Mouse (Mus musculus): Measurements from ENCODE around the gene Mettl7a2. TPM values are rescaled to one million over a fixed set of nuclear protein-coding genes. Genes with fewer than 3 reads are reported as not detected.
"Not testable (repeated sequence)": the region's sequence is repeated elsewhere in the genome, so short reads cannot be mapped to it uniquely, and the experiment has no call there.

The Mettl7a2 gene
- total and polyA plus RNA-seq, 3 experiments, result 2.2 to 3.1 (median 2.4) TPM

DNA sequence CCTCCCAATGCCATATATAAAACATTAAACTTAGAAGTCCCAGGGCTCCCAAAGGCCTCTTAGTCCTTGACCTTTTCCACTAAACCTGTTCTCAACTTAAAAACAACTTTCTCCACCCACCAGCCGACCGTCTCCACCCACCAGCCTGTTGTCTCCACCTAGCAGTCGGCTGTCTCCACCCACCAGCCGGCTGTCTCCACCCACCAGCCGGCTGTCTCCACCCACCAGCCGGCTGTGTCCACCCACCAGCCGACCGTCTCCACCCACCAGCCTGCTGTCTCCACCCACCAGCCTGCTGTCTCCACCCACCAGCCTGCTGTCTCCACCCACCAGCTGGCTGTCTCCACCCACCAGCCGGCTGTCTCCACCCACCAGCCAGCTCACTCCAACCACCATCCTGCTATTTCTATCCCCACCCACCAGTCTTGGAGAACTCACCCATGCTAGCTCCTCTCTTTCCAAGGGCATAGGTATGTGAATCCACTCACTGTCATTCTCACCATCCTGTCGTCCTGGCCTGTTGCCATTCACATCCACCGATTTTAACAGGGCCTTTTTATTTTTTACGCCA lies 28.9 kb upstream of the Mettl7a2 start:
- no peaks in the 10 kb centered on the region; the same call in 1 of the 2 replicates for H3K27me3 ChIP-seq (ENCODE audit: insufficient read depth, low read length)
- H3K9me3 ChIP-seq (replicated peaks), result no peaks in the 10 kb centered on the region
- no peak for TF ChIP-seq CTCF (IDR thresholded peaks at IDR 0.05; ENCODE audit: low read depth, low read length)
- TF ChIP-seq TAL1 (conservative IDR thresholded peaks at IDR 0.05; ENCODE audit: low read depth, low read length), result no peak
- TF ChIP-seq GATA1 (IDR thresholded peaks at IDR 0.05; ENCODE audit: borderline replicate concordance, low read length), result no peak
- TF ChIP-seq POLR2AphosphoS5 (IDR thresholded peaks at IDR 0.05; ENCODE audit: insufficient replicate concordance, low read depth, low read length), result no peak
- no peak for TF ChIP-seq GATA2 (IDR thresholded peaks at IDR 0.05; ENCODE audit: borderline replicate concordance, low read depth, low read length)
- H3K4me1 ChIP-seq (ENCODE audit: insufficient read depth, low read depth, low read length), result peaks cover 12% of the 10 kb centered on the region
- no peaks in the 10 kb centered on the region for H3K36me3 ChIP-seq (replicated peaks)
- DNase-seq (ENCODE audit: low spot score) (no peak), ATAC-seq (ENCODE audit: extremely low read depth, insufficient number of reproducible peaks, low FRiP score, poor library complexity, severe bottlenecking) (peak; percentile 57)
- H3K4me3 ChIP-seq (ENCODE audit: low read depth, low read length), result no peak overlapping the region; the same call in 1 of the 2 replicates

DNA sequence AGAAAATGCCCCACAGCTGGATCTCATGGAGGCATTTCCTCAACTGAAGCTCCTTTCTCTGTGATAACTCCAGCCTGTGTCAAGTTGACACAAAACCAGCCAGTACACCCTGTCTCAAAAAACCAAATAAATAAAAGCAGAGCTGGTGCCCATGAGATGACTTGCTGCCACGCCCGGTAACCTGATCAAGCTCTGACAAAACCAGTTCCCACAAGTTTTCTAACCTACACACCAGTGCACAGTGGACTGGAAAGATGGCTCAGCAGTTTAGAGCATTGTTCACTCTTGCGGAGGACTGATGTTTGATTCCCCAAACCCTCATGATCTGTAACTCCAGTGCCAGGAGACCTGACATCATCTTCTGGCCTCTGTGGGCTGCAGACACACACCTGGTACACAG lies 27.8 kb upstream of the Mettl7a2 start:
- Histone ChIP-seq H3K36me3 (replicated peaks) (no peaks in the 10 kb centered on the region), H3K4me1 (ENCODE audit: insufficient read depth, low read depth, low read length) (peaks cover 12% of the 10 kb centered on the region), H3K4me3 (ENCODE audit: low read depth, low read length) (no peak overlapping the region), H3K9me3 (replicated peaks) (no peaks in the 10 kb centered on the region), H3K27me3 (ENCODE audit: insufficient read depth, low read length) (no peaks in the 10 kb centered on the region; the same call in 1 of the 2 replicates)
- no peak for DNase-seq (ENCODE audit: low spot score)
- ATAC-seq (ENCODE audit: extremely low read depth, insufficient number of reproducible peaks, low FRiP score, poor library complexity, severe bottlenecking), result no peak
- TF ChIP-seq GATA1 (IDR thresholded peaks at IDR 0.05; ENCODE audit: borderline replicate concordance, low read length) (no peak), POLR2AphosphoS5 (IDR thresholded peaks at IDR 0.05; ENCODE audit: insufficient replicate concordance, low read depth, low read length) (no peak)

DNA sequence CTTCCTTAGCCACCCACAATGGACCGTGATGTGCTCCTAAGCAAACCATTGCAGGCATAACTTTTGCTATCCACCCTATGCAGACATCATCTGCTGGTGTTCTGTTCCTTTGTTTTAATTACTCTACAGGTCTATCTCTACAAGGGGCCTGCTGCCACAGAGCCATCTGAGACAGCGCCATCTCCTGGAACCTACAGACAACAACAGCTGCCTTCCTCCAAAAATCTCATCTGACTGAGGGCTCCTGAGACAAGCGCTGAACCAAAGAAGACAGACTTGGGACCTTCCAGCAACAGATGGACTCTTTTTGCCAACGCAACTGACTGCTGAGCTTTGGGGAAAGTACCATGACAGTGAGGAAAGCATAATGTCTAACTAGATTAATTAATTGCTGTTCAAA lies 24.9 kb upstream of the Mettl7a2 start:
- H3K4me3 ChIP-seq (ENCODE audit: low read depth, low read length); H3K36me3 ChIP-seq (replicated peaks); H3K9me3 ChIP-seq (replicated peaks); H3K27me3 ChIP-seq (ENCODE audit: insufficient read depth, low read length); ATAC-seq (ENCODE audit: extremely low read depth, insufficient number of reproducible peaks, low FRiP score, poor library complexity, severe bottlenecking); DNase-seq (ENCODE audit: low spot score): not testable (repeated sequence)
- H3K4me1 ChIP-seq (ENCODE audit: insufficient read depth, low read depth, low read length), result peaks cover 19% of the 10 kb centered on the region

DNA sequence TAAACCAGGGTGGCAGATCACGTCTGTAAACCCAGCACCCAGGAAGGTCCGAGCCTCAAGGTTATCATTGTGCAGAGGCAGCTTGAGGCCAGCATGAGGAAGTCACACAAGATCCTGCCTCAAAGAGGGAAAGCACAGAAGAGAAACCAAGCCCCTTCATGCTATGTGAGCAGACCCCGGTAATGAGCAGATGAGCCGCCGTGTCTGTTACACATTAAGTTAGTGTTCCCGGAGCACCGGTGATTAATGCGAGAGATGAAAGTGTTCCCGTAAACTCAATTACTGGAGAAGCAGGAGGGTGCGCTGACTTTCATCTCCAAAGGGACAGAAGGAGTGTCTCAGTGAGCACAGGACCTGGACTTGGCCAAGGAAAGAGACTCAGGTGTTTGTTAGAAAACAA lies 23.7 kb upstream of the Mettl7a2 start:
- H3K4me3 ChIP-seq (ENCODE audit: low read depth, low read length); H3K36me3 ChIP-seq (replicated peaks); DNase-seq (ENCODE audit: low spot score); ATAC-seq (ENCODE audit: extremely low read depth, insufficient number of reproducible peaks, low FRiP score, poor library complexity, severe bottlenecking); H3K9me3 ChIP-seq (replicated peaks); H3K27me3 ChIP-seq (ENCODE audit: insufficient read depth, low read length): not testable (repeated sequence)
- peaks cover 17% of the 10 kb centered on the region for H3K4me1 ChIP-seq (ENCODE audit: insufficient read depth, low read depth, low read length)

DNA sequence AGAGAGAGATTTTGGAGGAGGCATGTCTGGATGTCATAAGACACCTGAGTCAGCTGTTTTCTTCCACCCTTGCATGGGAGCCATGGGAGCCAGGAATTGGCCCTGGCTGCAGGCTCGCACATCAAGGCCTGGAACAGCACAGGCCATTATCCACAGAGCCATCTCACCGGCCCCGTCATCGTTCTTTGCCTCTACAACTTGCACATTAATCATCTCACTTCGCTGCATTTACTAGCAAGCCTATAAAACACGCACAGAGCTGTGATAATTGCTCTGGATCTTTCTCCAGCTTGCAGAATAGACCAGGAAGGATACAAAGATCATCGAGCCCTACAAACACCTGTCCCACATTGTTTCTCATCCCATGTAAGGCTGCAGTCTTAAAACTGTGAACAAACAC lies 22.3 kb upstream of the Mettl7a2 start:
- Histone ChIP-seq H3K27me3 (ENCODE audit: insufficient read depth, low read length) (no peaks in the 10 kb centered on the region; the same call in 1 of the 2 replicates), H3K4me3 (ENCODE audit: low read depth, low read length) (no peak overlapping the region), H3K36me3 (replicated peaks) (no peaks in the 10 kb centered on the region), H3K9me3 (replicated peaks) (no peaks in the 10 kb centered on the region), H3K4me1 (ENCODE audit: insufficient read depth, low read depth, low read length) (peaks cover 11% of the 10 kb centered on the region)
- TF ChIP-seq GATA2 (IDR thresholded peaks at IDR 0.05; ENCODE audit: borderline replicate concordance, low read depth, low read length) (no peak), GATA1 (IDR thresholded peaks at IDR 0.05; ENCODE audit: borderline replicate concordance, low read length) (no peak), POLR2AphosphoS5 (IDR thresholded peaks at IDR 0.05; ENCODE audit: insufficient replicate concordance, low read depth, low read length) (no peak), CTCF (IDR thresholded peaks at IDR 0.05; ENCODE audit: low read depth, low read length) (no peak), TAL1 (conservative IDR thresholded peaks at IDR 0.05; ENCODE audit: low read depth, low read length) (no peak)
- DNase-seq (ENCODE audit: low spot score), result no peak
- no peak for ATAC-seq (ENCODE audit: extremely low read depth, insufficient number of reproducible peaks, low FRiP score, poor library complexity, severe bottlenecking)

DNA sequence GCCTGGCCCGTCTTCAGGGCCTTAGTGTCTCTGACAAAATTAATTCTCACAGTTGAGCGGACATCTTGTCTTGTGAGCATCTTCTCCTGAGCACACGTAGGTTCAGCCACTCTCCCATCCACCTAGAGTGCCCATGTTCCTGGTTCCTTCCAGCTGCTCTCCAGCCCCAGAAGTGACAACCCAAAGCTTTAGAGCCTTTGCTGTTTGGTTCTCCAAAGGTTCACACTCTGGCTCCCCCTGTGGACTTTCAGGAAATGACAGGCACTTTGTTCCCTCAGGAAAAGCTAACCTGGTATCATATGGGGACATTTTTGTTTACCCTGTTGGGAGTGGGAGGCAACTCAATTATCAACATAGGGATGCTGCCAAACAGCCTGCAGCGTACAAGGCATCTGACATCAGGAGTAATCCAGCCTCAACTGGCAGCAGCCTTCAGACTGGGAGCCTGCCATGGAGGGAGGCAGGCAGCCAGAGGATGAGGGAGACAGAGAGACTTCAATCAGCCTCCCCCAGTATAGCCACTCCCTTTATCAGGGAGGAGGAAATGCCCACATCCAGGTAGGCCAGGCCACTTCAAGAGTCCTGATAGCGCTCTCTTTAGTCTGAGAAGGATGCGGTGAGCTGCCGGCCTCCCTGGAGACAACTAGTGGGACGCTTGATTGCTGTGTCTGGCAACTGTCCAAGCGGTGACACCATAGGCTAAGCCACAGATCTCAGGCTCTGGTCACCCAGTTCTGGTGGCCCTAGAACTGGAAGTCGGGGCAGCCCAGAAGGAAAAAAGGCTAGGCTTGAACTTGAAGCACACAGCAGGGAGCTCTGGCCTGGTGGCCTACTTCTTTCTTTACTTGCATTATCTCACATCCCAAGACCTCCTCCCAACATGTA lies 20.7 kb upstream of the Mettl7a2 start:
- ATAC-seq (ENCODE audit: extremely low read depth, insufficient number of reproducible peaks, low FRiP score, poor library complexity, severe bottlenecking), result peak; percentile 37
- H3K36me3 ChIP-seq (replicated peaks); H3K27me3 ChIP-seq (ENCODE audit: insufficient read depth, low read length); H3K4me3 ChIP-seq (ENCODE audit: low read depth, low read length); DNase-seq (ENCODE audit: low spot score); H3K9me3 ChIP-seq (replicated peaks): not testable (repeated sequence)
- H3K4me1 ChIP-seq (ENCODE audit: insufficient read depth, low read depth, low read length), result peaks cover 11% of the 10 kb centered on the region

DNA sequence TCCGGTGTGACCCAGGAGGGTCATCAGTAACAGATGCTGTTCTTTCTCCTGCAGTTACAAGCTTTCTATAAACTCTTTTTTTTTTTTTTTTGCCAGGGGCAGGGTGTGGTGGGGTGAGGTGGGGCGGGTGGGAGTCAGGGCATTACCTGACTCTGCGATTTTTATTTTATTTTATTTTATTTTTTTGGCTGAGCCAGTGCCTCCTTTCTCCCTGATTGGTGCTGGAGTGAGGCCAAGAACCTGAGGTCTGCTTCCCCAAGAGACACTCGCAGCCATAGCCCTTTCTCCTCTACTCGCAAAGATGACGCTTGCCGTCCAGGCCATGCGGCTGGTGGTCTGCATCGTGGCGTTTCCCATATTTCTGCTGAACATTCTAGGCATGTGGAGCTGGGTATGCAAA lies 18.4 kb upstream of the Mettl7a2 start, which contains the start of gene Mettl7a3:
Gene Mettl7a3, plus strand, starts transcription at position 301 of the 400 bp plus-strand sequence.
- no peak for TF ChIP-seq CTCF (IDR thresholded peaks at IDR 0.05; ENCODE audit: low read depth, low read length)
- no peak for TF ChIP-seq GATA1 (IDR thresholded peaks at IDR 0.05; ENCODE audit: borderline replicate concordance, low read length)
- TF ChIP-seq TAL1 (conservative IDR thresholded peaks at IDR 0.05; ENCODE audit: low read depth, low read length), result no peak
- no peak for TF ChIP-seq GATA2 (IDR thresholded peaks at IDR 0.05; ENCODE audit: borderline replicate concordance, low read depth, low read length)
- TF ChIP-seq POLR2AphosphoS5 (IDR thresholded peaks at IDR 0.05; ENCODE audit: insufficient replicate concordance, low read depth, low read length), result no peak
- H3K9me3 ChIP-seq (replicated peaks), result no peaks in the 10 kb centered on the region
- ATAC-seq (ENCODE audit: extremely low read depth, insufficient number of reproducible peaks, low FRiP score, poor library complexity, severe bottlenecking) (no peak), DNase-seq (ENCODE audit: low spot score) (no peak)
- H3K4me3 ChIP-seq (ENCODE audit: low read depth, low read length), result no peak within 1 kb of the TSS
- H3K27me3 ChIP-seq (ENCODE audit: insufficient read depth, low read length), result peaks cover under 1% of the 10 kb centered on the region; the same call in 1 of the 2 replicates
- peaks cover 14% of the 10 kb centered on the region for H3K4me1 ChIP-seq (ENCODE audit: insufficient read depth, low read depth, low read length)
- H3K36me3 ChIP-seq (replicated peaks), result no peaks in the 10 kb centered on the region

DNA sequence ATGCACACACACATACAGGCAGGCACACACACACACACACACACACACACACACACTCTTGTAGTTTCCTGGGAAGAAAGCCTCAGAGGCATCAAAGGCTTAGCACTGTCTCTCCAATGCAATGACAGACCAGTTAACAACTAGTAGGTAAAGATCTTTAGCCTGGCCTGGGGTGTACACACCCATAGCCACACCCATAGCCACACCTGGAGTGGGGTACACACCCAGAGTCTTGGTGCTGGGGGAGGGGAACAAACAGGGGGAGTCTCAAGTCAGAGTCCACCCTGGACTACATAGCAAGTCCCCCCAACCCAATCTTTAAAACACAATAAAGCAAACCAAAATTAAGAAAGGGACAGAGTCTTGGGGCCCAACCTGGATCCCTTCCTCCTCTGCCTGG lies 15.7 kb upstream of the Mettl7a2 start:
- H3K27me3 ChIP-seq (ENCODE audit: insufficient read depth, low read length); H3K4me3 ChIP-seq (ENCODE audit: low read depth, low read length); H3K4me1 ChIP-seq (ENCODE audit: insufficient read depth, low read depth, low read length); DNase-seq (ENCODE audit: low spot score); H3K36me3 ChIP-seq (replicated peaks); ATAC-seq (ENCODE audit: extremely low read depth, insufficient number of reproducible peaks, low FRiP score, poor library complexity, severe bottlenecking); H3K9me3 ChIP-seq (replicated peaks): not testable (repeated sequence)

DNA sequence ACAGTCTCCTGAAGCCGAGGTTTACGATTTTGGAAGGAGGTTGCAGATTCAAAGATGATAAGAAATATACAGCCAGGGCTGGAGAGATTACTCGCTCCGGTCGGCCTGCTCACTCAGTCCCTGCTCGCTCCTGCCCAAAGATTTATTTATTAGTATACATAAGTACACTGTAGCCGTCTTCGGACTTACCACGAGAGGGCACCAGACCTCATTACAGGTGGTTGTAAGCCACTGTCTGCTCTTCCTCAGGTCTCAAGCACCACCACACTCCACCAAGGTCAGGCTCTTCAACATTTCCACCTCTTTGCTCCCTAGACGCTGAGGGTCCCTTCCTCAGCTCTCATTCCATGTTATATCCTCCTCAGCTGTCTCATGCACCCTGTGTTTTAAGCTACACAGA lies 15.2 kb upstream of the Mettl7a2 start:
- H3K9me3 ChIP-seq (replicated peaks); H3K36me3 ChIP-seq (replicated peaks); H3K4me1 ChIP-seq (ENCODE audit: insufficient read depth, low read depth, low read length); H3K4me3 ChIP-seq (ENCODE audit: low read depth, low read length); DNase-seq (ENCODE audit: low spot score); H3K27me3 ChIP-seq (ENCODE audit: insufficient read depth, low read length): not testable (repeated sequence)
- ATAC-seq (ENCODE audit: extremely low read depth, insufficient number of reproducible peaks, low FRiP score, poor library complexity, severe bottlenecking), result peak; percentile 56; the same call in 1 of the 2 replicates

All from G1E (cell line).